Mouse (Mus musculus): Measurements from ENCODE around the gene Odf3l2. TPM values are rescaled to one million over a fixed set of nuclear protein-coding genes. Genes with fewer than 3 reads are reported as not detected.

Gene Odf3l2
- total and polyA plus RNA-seq, 2 experiments from 2014 or later, result not detected

DNA sequence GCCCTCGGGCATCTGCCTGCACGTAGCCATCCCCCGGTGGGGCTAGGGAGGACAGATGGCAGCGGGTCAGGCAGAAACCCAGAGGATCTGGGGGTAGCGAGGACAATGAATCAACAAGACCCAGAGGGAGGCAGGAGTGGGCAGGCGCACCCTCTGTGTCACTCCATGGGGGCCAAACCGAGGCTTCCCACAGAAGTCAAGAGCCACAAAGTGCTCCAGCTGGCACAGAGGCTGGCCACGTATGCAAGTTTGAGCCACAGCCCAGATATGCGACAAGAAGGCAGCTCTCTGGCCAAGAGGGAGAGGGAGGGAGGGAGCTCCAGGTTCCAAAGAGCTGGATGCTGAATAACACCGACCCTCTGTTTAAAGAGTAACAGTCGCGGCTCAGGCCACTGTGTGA lies 21.6 kb downstream of the Odf3l2 start:
- H3K4me1 ChIP-seq (ENCODE audit: control insufficient read depth, insufficient read depth), result no peaks in the 10 kb centered on the region
- H3K4me3 ChIP-seq (ENCODE audit: low read depth, low read length), result no peak overlapping the region
- peaks cover 5% of the 10 kb centered on the region; the same call in 1 of the 2 replicates for H3K27me3 ChIP-seq (ENCODE audit: control insufficient read depth, insufficient read depth, low read length)
- no peak for DNase-seq (ENCODE audit: low spot score)
- no peak for ATAC-seq (ENCODE audit: insufficient read depth, low read depth)
- no peak overlapping the region for H3K9ac ChIP-seq (replicated peaks; ENCODE audit: low read depth, low read length)
- no peaks in the 10 kb centered on the region for H3K9me3 ChIP-seq (replicated peaks; ENCODE audit: control insufficient read depth, low read length)
- WGBS, result 67% methylated on average over 12 of the region's 12 CpGs
- TF ChIP-seq CTCF (IDR thresholded peaks at IDR 0.05; ENCODE audit: low read depth) (no peak), EP300 (IDR thresholded peaks at IDR 0.05; ENCODE audit: low read depth) (no peak)
- H3K27ac ChIP-seq (ENCODE audit: low read depth), result no peak overlapping the region
- no peak overlapping the region for H3K4me2 ChIP-seq (ENCODE audit: low read depth, low read length)
- H3K36me3 ChIP-seq (replicated peaks; ENCODE audit: control insufficient read depth, insufficient read depth, low read length), result no peaks in the 10 kb centered on the region

GRCm38 (mm10) chr10:79616376-79616775 lies 29.2 kb downstream of the Odf3l2 start:
- Histone ChIP-seq H3K36me3 (replicated peaks; ENCODE audit: control insufficient read depth, insufficient read depth, low read length) (no peaks in the 10 kb centered on the region), H3K9ac (replicated peaks; ENCODE audit: low read depth, low read length) (no peak overlapping the region), H3K4me1 (ENCODE audit: control insufficient read depth, insufficient read depth) (peaks cover 13% of the 10 kb centered on the region; the same call in 1 of the 2 replicates), H3K9me3 (replicated peaks; ENCODE audit: control insufficient read depth, low read length) (no peaks in the 10 kb centered on the region), H3K4me3 (ENCODE audit: low read depth, low read length) (no peak overlapping the region), H3K27me3 (ENCODE audit: control insufficient read depth, insufficient read depth, low read length) (peaks cover 36% of the 10 kb centered on the region), H3K27ac (ENCODE audit: low read depth) (no peak overlapping the region), H3K4me2 (ENCODE audit: low read depth, low read length) (no peak overlapping the region)
- DNase-seq (ENCODE audit: low spot score) (no peak), ATAC-seq (ENCODE audit: insufficient read depth, low read depth) (no peak)
- TF ChIP-seq EP300 (IDR thresholded peaks at IDR 0.05; ENCODE audit: low read depth), result no peak
- no peak for TF ChIP-seq CTCF (IDR thresholded peaks at IDR 0.05; ENCODE audit: low read depth)
- 83% methylated on average over 5 of the region's 5 CpGs for WGBS

- H3K9me3 ChIP-seq (replicated peaks; ENCODE audit: control insufficient read depth, low read length), result no peaks in the 10 kb centered on the region
- H3K27ac ChIP-seq (ENCODE audit: low read depth), result no peak overlapping the region
- peaks cover 13% of the 10 kb centered on the region; the same call in 1 of the 2 replicates for H3K4me1 ChIP-seq (ENCODE audit: control insufficient read depth, insufficient read depth)
- peaks cover 36% of the 10 kb centered on the region for H3K27me3 ChIP-seq (ENCODE audit: control insufficient read depth, insufficient read depth, low read length)
- H3K4me2 ChIP-seq (ENCODE audit: low read depth, low read length), result no peak overlapping the region
- no peak for TF ChIP-seq EP300 (IDR thresholded peaks at IDR 0.05; ENCODE audit: low read depth)
- no peak for TF ChIP-seq CTCF (IDR thresholded peaks at IDR 0.05; ENCODE audit: low read depth)
- no peak overlapping the region for H3K4me3 ChIP-seq (ENCODE audit: low read depth, low read length)
- no peak overlapping the region for H3K9ac ChIP-seq (replicated peaks; ENCODE audit: low read depth, low read length)
- ATAC-seq (ENCODE audit: insufficient read depth, low read depth) (no peak), DNase-seq (ENCODE audit: low spot score) (no peak)
- no peaks in the 10 kb centered on the region for H3K36me3 ChIP-seq (replicated peaks; ENCODE audit: control insufficient read depth, insufficient read depth, low read length)
- 17% methylated on average over 8 of the region's 8 CpGs for WGBS
Observed at GRCm38 (mm10) chr10:79615860-79616259, 29.7 kb downstream of the Odf3l2 start.

GRCm38 (mm10) chr10:79614305-79614643 lies 31.3 kb downstream of the Odf3l2 start:
- H3K27ac ChIP-seq (ENCODE audit: low read depth), result no peak overlapping the region
- peaks cover 13% of the 10 kb centered on the region; the same call in 1 of the 2 replicates for H3K4me1 ChIP-seq (ENCODE audit: control insufficient read depth, insufficient read depth)
- H3K9me3 ChIP-seq (replicated peaks; ENCODE audit: control insufficient read depth, low read length), result no peaks in the 10 kb centered on the region
- H3K4me3 ChIP-seq (ENCODE audit: low read depth, low read length), result peak overlapping the region; percentile 40
- no peak for DNase-seq (ENCODE audit: low spot score)
- peak overlapping the region; percentile 74; the same call in 1 of the 2 replicates for H3K4me2 ChIP-seq (ENCODE audit: low read depth, low read length)
- no peak for TF ChIP-seq EP300 (IDR thresholded peaks at IDR 0.05; ENCODE audit: low read depth)
- no peak for TF ChIP-seq CTCF (IDR thresholded peaks at IDR 0.05; ENCODE audit: low read depth)
- peaks cover 36% of the 10 kb centered on the region for H3K27me3 ChIP-seq (ENCODE audit: control insufficient read depth, insufficient read depth, low read length)
- no peak overlapping the region for H3K9ac ChIP-seq (replicated peaks; ENCODE audit: low read depth, low read length)
- WGBS, result 69% methylated on average over 1 of the region's 1 CpGs
- H3K36me3 ChIP-seq (replicated peaks; ENCODE audit: control insufficient read depth, insufficient read depth, low read length), result no peaks in the 10 kb centered on the region
- no peak for ATAC-seq (ENCODE audit: insufficient read depth, low read depth)

DNA sequence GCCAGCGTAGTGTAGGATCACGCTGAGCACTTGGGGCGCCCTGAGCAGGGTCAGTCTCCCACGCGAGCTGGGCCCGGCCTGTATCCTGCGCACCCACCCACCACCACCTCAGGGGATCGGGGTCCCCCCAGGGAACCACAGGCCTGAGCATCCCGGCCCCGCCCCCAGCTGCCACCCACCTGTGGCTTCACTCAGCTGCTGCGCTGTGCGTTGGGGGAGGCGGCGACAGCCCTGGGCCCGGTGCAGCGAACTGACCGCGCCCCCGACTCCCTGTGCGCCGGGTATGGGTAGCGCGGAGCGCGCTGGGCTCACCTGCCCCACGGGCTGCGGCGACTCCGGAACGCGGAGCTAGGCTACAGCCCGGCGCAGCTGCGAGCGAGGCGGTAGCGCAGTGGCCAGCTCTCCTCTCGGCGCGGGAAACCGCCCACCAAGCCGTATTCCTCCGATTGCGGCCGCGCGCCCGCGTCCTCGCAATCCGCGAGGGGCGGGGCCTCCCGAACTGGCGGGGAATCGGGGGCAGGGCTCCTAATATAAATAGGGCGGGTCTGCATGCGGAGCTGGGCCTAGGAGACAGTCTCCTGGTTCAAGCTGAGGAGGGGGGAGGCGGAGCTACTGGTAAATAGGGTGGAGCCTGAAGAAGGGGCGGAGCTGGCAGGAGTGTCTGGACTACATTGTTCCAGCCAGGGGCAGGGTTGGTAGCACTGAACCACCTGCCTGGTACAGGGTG lies 31.8 kb downstream of the Odf3l2 start, which contains the start of gene C2cd4c:
Gene C2cd4c (minus strand): TSS at position 448 of the 727 bp plus-strand sequence.
- 1% methylated on average over 49 of the region's 60 CpGs for WGBS
- Histone ChIP-seq H3K9ac (replicated peaks; ENCODE audit: low read depth, low read length) (no peak within 1 kb of the TSS), H3K9me3 (replicated peaks; ENCODE audit: control insufficient read depth, low read length) (no peaks in the 10 kb centered on the region), H3K4me3 (ENCODE audit: low read depth, low read length) (peak within 1 kb of the TSS; percentile 40), H3K4me1 (ENCODE audit: control insufficient read depth, insufficient read depth) (peaks cover 13% of the 10 kb centered on the region; the same call in 1 of the 2 replicates), H3K27ac (ENCODE audit: low read depth) (no peak within 1 kb of the TSS), H3K27me3 (ENCODE audit: control insufficient read depth, insufficient read depth, low read length) (peaks cover 36% of the 10 kb centered on the region), H3K4me2 (ENCODE audit: low read depth, low read length) (peak within 1 kb of the TSS; percentile 74), H3K36me3 (replicated peaks; ENCODE audit: control insufficient read depth, insufficient read depth, low read length) (no peaks in the 10 kb centered on the region)
- DNase-seq (ENCODE audit: low spot score), result peak; percentile 7
- no peak for TF ChIP-seq EP300 (IDR thresholded peaks at IDR 0.05; ENCODE audit: low read depth)
- TF ChIP-seq CTCF (IDR thresholded peaks at IDR 0.05; ENCODE audit: low read depth), result no peak
- peak; percentile 40 for ATAC-seq (ENCODE audit: insufficient read depth, low read depth)

All from heart, postnatal 0 days (tissue).